Mouse (Mus musculus) retina, adult 2 months (tissue): ENCODE measurements around the gene Decr2.
"Not testable (repeated sequence)": the region's sequence is repeated elsewhere in the genome, so short reads cannot be mapped to it uniquely, and the experiment has no call there.

Experiments used
- DNase-seq: peaks from one replicate; pipeline ENCODE4 v3.0.0-alpha.2; 2012; ENCODE audit warnings: low read depth, low spot score

Decr2 gene

GRCm38 (mm10) chr17:26113181-26113948 lies 23.2 kb upstream of the Decr2 start, which contains the start of gene Tmem8:
Gene Tmem8, plus strand, starts transcription at chr17:26113299.
- no peak for DNase-seq

DNA sequence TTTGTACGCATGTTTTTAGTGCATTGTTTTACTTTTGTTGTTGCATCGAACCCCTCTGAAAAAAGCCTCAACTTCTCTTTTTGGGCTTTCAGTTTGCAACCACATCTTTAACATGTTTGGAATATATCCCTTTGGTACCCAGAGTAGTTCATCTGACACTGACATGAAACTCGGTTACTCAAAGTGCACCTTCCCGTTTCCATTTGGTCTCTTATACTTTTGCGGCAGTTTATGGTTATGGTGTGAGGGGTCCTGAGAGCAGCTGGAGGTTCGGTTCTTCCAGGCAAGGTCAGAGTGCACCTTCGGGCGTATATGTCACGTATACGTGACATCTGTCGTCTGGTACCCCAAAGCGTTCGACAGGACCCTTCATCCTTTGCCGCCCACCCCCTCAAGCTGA lies 22.6 kb upstream of the Decr2 start:
- DNase-seq, result no peak

GRCm38 (mm10) chr17:26111722-26112121 lies 21.6 kb upstream of the Decr2 start:
- DNase-seq, result no peak

- no peak for DNase-seq
Measured at GRCm38 (mm10) chr17:26111024-26111423, 20.9 kb upstream of the Decr2 start.

DNA sequence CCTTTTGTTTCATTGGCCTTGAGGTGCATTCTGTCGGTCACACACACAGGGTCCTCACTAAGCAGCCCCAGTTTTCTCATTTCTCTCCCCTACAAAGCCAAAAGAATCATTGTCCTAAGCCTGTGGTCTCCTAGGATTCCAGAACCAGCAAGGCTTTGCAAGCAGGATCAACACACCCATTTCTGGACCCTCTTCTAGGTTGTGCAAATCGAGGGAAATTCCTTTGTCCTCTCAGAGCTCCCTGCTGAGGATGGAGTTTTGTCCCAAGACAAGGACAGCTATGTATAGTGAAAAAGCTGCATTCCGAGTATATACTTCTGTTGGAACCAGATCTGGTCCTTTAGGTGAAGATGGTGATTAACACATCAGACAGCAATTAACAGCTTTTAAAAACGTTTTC lies 20.0 kb upstream of the Decr2 start:
- DNase-seq, result no peak

- no peak for DNase-seq
Measured at GRCm38 (mm10) chr17:26105619-26106018, 15.5 kb upstream of the Decr2 start.

DNA sequence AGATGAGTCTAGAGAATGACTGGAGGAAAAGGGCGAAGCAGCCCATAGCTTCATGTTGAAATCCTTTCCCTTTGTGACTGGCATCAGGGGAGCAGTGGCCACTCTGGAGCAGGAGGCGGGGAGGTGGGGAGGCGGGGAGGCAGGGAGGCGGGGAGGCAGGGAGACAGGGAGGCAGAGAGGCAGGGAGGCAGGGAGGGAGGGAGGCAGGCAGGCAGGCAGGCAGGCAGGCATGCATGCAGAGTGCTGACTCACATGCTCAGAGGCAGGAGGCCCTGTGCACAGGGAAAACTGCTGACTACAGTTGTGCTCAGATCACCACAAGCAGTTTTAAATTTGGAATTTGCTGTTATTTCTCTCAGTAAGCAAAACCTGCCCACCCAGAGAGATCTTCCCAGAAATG lies 11.3 kb upstream of the Decr2 start:
- no peak for DNase-seq

DNA sequence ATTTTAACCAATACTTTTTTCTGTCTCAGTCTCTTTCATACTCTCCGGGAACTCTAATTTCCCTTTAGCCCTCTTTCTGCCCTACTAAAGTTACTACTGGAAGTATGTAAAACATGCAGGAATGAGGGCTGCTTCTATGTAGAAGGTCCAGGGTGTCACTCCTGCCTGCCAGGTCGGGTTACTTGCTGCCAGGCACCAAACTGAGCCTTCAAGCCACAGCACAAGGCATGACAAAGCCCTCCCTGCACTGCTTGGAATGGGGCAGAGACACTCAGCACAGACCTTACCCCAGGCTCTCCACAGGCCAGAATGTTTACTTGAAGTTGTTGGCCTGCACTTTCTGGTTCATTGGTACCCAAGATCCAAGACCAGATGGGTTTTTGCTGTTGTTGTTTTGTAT lies 10.0 kb upstream of the Decr2 start:
- no peak for DNase-seq

- DNase-seq, result not testable (repeated sequence)
Measured at GRCm38 (mm10) chr17:26099316-26099715, 9.2 kb upstream of the Decr2 start.

DNA sequence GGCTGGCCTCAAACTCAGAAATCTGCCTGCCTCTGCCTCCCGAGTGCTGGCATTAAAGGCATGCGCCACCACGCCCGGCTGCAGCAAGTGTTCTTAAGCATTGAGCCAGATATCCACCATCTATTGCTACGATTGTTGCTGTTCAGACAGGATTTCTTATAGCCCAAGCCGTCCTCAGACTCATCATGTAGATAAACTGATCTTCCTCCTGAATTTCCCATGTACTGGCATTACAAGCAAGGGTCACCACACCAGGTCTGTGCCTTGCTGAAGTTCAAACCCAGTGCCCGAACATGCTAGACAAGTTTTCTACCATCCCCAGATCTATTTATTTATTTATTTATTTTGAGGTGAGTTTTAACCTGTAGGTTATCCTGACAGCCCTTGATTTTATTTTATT lies 8.3 kb upstream of the Decr2 start:
- DNase-seq, result no peak

DNA sequence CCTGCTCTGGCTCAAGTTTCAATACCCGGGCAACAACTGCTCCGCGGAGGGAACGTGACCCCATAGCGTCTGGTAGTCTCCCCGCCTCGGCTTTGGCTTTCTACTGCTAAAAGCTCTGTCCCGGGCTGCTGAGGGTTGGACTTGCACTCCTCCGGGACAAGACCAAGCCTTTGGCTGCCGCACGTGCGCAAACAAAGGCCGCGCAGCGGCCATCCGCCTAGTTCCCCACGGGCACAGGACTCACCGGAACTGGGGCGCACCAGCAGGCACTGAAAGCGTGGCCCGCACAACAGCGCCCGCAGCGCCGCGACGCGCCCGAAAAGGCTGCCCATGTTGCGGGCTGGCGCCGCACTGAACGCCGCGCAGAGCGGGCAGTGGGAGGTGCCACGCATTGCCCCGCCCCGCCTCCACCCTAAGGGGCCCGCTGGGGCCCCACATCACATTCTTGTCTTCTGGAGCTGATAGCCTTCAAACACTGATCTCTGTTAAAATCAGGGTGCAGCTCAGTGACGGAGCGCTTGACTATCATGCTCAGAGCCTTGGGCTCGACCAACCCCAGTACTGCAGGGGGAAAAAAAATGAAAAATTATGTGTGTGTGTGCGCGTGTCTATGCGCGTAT lies 5.1 kb upstream of the Decr2 start, which contains the start of gene Nme4:
Gene Nme4 (minus strand): TSS at position 482 of the 620 bp plus-strand sequence.
- DNase-seq, result no peak

DNA sequence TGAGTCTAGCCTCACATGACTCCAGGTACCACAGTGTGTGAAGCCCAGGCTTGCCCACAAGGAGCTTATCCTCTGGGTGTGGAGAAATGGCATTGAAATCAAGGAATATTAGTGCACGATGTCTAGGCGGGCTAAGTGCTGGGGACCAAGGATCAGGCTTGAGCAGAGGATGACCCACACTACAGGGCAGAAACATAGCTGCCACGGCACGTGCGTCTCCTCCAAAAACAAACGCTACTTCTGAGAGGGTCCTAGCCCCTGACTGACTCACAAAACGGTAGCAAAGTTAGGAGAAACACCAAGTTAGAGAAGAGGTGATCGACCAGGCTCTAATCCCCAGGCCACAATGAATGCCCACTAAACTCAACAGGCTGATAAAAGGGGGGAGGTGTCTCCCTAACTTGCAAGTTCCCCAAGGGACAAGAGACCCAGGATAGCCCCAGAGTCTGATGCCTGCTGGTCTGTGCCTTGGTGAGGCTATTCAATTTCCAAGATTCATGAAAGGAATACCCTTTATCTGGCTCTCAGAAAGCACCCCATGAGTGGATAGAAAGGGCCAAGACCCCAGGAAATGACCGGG lies 4.5 kb upstream of the Decr2 start:
- DNase-seq, result no peak

- no peak for DNase-seq
Measured at GRCm38 (mm10) chr17:26087059-26087564, 3.0 kb downstream of the Decr2 start.

DNA sequence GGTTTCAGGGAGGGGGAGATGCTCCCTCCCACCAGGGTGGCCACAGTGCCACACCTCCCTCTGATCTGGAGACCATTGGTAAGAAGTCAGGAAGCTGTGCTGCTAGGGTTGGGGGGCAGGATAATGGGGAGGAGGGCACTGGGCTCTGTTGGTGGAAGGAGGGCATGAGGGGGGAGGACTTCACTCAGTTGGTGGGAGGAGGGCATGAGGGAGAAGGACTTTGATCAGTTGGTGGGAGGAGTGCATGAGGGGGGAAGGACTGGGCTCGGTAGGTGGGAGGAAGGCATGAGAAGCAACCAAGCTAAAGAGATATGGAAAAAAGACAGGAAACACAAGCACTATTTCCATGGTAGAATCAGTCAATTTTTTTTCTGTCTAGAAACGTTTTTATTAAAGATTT lies 9.3 kb downstream of the Decr2 start:
- no peak for DNase-seq

DNA sequence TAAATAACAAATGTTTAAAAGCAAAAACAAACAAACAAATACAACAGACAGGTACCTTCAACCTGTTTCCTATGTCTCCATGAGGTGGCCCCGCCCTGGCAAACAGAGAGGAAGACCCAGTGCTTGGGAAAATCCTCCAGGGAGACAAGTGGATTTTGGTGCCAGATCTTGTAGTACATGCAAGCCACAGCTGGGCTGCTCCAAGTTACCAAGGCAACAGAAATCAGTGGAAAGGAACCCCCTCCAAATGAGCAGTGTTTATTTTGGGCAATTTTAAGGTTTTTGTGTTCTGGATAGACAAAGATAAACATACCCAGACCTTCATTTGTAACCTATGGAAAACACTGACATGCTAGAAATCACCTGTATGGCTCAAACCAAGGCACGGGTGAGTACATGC lies 11.3 kb downstream of the Decr2 start:
- no peak for DNase-seq

DNA sequence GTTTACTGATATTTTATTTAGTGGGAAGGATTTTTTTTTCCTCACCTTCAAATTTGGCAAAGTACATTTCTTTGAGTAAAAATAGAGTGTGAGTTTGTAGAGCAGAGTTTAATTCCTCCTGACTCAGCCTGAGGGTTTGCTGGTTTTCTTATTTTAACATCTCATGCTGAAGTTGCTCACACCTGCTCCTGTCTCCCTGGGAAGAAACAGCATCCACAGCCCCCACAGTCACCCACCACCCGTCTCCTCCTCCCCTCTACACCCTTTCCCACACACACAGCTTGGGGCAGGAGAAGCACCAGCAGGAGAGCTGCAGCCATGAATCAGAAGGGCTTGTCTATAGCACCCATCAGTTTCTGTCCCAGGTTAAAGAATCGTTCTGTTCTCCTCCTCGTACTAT lies 14.9 kb downstream of the Decr2 start:
- DNase-seq, result no peak

GRCm38 (mm10) chr17:26070136-26070535 lies 20.0 kb downstream of the Decr2 start:
- no peak for DNase-seq

DNA sequence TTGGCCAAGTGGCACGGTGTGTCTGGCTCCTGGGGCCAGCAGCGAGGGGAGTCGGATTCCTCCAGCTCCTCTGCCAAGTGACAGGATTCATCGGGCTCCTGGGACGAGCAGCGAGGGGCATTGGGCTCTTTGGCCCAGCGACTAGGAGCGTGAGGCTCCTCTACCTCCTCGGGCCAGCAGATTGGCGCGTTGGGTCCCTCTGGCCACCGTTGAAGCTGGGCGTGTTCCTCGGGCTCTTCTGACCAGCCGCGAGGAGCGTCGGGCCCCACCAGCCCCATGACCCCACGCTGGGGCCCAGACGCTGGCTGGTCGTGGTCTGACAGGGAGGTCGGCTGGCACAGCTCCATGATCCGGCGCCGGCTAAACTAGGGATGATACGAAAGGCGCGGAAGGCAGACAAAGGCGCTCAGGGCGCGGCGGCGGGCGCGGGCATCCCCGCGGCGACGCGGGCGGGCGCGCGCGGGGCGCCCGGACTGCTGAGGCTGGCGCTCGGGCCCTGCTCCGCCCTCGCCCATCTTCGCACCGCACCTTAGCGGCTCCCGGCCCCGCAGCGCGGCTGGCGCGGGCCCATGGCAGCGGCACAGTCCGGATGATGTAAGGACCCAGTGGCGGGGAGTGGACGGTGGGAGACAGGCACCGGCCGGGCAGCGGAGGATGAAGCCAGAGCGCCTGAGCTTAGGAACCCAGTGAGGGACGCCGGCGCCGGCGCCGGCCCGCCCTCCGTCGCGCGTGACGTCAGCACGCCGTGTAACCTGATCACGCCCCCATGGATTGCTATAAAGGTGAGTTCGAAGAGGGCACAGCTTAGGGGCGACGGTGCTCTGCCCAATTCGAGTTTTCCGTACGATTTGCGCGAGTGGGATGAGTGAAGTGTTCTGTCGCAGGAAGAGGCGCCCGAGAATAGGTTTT lies 21.1 kb downstream of the Decr2 start, which contains the start of gene Rab11fip3:
Gene Rab11fip3 (minus strand): TSS at position 725 of the 909 bp plus-strand sequence.
- DNase-seq, result peak; percentile 87

GRCm38 (mm10) chr17:26068024-26068830 lies 21.9 kb downstream of the Decr2 start:
- DNase-seq, result no peak

DNA sequence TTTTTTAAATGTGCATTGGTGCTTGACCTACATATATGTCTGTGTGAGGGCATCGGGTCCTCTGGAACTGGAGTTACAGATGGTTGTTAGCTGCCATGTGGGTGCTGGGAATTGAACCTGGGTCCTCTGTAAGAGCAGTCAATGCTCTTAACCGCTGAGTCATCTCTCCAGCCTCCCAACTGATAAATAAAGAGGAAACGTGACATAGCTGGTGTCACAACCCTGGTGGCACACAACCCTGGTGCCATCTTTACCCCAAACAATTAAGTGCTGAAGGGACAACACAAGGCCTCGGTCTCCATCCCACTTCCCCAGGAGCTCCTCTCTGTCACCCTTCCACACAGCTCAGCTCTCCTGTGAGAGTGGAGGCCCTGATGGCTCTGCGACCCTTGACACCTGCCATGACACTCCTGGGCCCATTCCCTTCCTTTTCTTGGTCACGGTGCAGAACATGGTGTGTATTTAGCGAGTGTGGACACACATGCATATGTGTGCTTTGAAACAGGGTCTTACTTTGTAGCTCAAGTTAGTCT lies 23.6 kb downstream of the Decr2 start:
- no peak for DNase-seq
